Mouse (Mus musculus) forebrain, embryonic 10.5 days (tissue): ENCODE measurements around the gene Pdcd1. TPM values are rescaled to one million over a fixed set of nuclear protein-coding genes. Genes with fewer than 3 reads are reported as not detected.

Source experiments
- DNase-seq: peaks from one replicate; pipeline ENCODE4 v3.0.0-alpha.2; 2017; ENCODE audit warnings: low spot score; ENCODE audit errors: extremely low spot score
- H3K27ac ChIP-seq: fragments of 300-500 bp; sonication (generic); 2 replicates; pipeline ENCODE4 v1.5.1; 2016; ENCODE audit warnings: mild to moderate bottlenecking
- H3K27me3 ChIP-seq: fragments of 300-500 bp; sonication (generic); 2 replicates; pipeline ENCODE4 v1.6.1; 2016; ENCODE audit warnings: mild to moderate bottlenecking; ENCODE audit not compliant: poor library complexity, severe bottlenecking
- H3K36me3 ChIP-seq: fragments of 300-500 bp; sonication (generic); replicated peaks from 2 replicates; pipeline ENCODE4 v1.6.1; 2016; ENCODE audit warnings: mild to moderate bottlenecking, moderate library complexity
- H3K4me1 ChIP-seq: fragments of 300-500 bp; sonication (generic); 2 replicates; pipeline ENCODE4 v1.6.1; 2016
- H3K4me3 ChIP-seq: fragments of 300-500 bp; sonication (generic); 2 replicates; pipeline ENCODE4 v1.5.1; 2016; ENCODE audit warnings: mild to moderate bottlenecking, moderate library complexity
- H3K9me3 ChIP-seq: fragments of 300-500 bp; sonication (generic); 2 replicates; pipeline ENCODE4 v1.6.1; 2016; ENCODE audit warnings: mild to moderate bottlenecking, moderate library complexity
- WGBS: fragments of 180-500 bp; shearing (Covaris S2); methylation state at CpG from one replicate; pipeline ENCODE4 v1.1.7; 2016; 5-methylcytosine and 5-hydroxymethylcytosine counted together
- polyA plus RNA-seq: library from polyadenylated mRNA; unstranded; fragments of >200 nt; fragmentation: Nextera tagmentation; extraction: Ambion mirVana; gene quantifications from 2 replicates; pipeline ENCODE4 v1.2.1, GENCODE M21; 2016

Gene Pdcd1
- polyA plus RNA-seq, 1 experiment from 2014 or later = 0.11 TPM

DNA sequence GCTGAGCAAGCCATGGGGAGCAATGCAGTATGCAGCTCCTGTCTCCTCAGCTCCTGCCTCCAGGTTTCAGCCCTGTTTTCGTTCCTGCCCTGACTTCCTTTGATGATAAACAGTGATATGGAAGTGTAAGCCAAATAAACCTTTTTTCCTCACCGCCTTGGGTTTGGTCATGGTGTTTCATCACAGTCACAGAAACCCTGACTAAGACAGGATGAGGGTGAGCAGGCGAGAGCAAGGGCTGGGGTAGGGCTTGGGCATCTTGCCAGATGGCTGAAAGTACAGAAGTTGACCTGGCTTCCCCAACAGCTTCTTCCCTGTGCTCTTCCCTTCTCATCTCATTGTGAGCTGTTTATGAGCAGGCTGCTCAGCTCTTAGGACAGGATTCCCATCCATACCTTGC, 3.6 kb upstream of the Pdcd1 start:
- Histone ChIP-seq H3K27ac (no peak overlapping the region), H3K9me3 (no peaks in the 10 kb centered on the region), H3K4me3 (no peak overlapping the region), H3K4me1 (no peaks in the 10 kb centered on the region), H3K27me3 (no peaks in the 10 kb centered on the region), H3K36me3 (no peaks in the 10 kb centered on the region)
- 87% methylated on average over 3 of the region's 3 CpGs for WGBS
- peak; percentile 7 for DNase-seq

DNA sequence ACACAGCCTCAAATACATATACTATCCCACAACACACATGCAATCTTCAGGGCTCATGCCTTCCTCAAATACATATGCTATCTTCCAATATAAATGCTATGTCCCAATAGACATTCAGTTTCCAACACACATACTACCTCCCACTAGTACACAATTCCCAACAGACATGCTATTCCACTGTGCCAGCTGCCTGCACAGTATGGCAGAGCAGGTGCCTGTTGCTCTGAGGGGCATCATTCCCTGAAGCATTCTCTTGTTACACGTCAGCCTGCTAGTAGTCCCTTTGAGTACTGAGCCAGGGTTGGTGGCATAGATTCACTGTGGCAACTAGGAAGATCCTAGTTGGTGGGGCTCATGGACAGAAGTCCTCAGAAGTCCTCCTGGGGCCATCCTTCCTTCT, 2.1 kb upstream of the Pdcd1 start:
- H3K27ac ChIP-seq = no peak overlapping the region
- no peaks in the 10 kb centered on the region for H3K9me3 ChIP-seq
- DNase-seq = no peak
- no peak overlapping the region for H3K4me3 ChIP-seq
- no peaks in the 10 kb centered on the region for H3K4me1 ChIP-seq
- H3K36me3 ChIP-seq = no peaks in the 10 kb centered on the region
- WGBS = 79% methylated on average over 1 of the region's 1 CpGs
- no peaks in the 10 kb centered on the region for H3K27me3 ChIP-seq

DNA sequence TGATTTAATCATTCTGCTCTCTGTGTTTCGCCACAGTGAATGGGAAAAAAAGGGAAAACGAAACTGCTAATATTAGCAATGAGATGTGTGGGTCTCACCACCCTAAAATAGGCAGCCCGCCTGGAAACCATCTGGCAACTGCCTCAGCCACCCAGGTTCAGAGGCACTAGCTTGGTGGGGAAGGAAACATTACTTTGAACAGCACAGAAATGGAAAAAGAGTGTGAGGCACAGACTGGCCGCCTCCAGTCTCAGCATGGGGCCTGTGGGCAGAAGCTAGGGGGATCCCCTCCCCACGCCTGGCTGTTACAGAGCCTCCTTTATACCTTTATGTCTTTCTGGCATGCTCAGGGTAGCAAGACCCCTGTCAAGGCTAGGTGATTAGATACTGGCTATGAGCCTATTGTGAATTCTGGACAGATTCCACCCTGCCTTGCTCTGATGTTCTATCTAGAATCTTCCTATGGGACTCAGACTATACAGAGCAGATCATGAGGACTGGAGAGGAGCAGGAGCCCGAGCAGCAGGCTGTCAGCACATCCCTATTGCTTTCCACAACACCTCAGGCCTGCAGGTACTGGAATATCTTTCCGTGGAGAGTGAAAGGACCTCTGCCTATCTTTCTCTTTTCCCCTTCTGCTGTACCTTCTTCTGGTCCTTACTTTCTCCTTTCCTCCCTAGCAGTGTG, 1.3 kb upstream of the Pdcd1 start:
- 77% methylated on average over 7 of the region's 7 CpGs for WGBS
- peak; percentile 10 for DNase-seq
- no peaks in the 10 kb centered on the region for H3K4me1 ChIP-seq
- no peak overlapping the region for H3K27ac ChIP-seq
- H3K4me3 ChIP-seq = no peak overlapping the region
- no peaks in the 10 kb centered on the region for H3K36me3 ChIP-seq
- H3K9me3 ChIP-seq = no peaks in the 10 kb centered on the region
- no peaks in the 10 kb centered on the region for H3K27me3 ChIP-seq

DNA sequence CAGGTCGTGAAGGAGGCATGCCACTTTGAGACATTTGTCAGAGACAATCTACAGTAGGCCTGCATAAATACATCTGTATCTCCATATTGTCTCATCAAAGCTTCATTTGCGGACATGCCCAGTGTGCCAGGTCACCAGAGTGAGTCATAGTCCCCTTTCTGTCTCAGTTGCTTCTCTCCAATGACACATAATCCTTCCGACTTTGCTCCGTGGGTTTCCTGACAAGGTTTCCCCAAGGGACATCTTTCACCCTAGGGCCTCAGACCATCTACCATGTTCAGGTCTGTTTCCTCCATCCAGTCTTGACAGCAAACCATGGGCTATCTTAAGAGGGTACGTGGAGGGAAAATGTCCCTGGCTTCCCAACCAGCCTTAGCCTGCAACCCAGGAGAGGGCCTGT, 1.2 kb downstream of the Pdcd1 start:
- DNase-seq = no peak
- Histone ChIP-seq H3K4me1 (no peaks in the 10 kb centered on the region), H3K9me3 (no peaks in the 10 kb centered on the region), H3K4me3 (no peak overlapping the region), H3K36me3 (no peaks in the 10 kb centered on the region), H3K27me3 (no peaks in the 10 kb centered on the region), H3K27ac (no peak overlapping the region)
- WGBS = 92% methylated on average over 5 of the region's 5 CpGs

DNA sequence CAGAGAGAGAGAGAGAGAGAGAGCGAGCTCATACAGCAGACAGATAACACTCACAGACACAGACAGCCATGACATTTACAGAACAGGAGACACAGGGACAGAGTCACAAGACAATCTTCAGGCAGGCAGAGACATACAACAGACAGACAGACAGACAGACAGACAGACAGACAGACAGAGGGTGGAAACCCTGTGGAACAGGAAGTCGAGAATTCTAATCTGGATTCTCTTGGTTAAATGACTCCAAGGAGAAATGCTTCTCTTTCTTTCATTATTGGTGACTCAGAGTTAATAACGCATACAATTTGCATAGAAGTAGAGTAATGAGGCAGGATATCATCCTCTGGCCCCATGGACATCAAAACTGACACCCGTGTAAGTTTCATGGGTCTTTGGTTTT, 5.8 kb downstream of the Pdcd1 start:
- H3K4me3 ChIP-seq = no peak overlapping the region
- no peak for DNase-seq
- no peaks in the 10 kb centered on the region for H3K9me3 ChIP-seq
- no peaks in the 10 kb centered on the region for H3K27me3 ChIP-seq
- H3K36me3 ChIP-seq = no peaks in the 10 kb centered on the region
- H3K27ac ChIP-seq = no peak overlapping the region
- no peaks in the 10 kb centered on the region for H3K4me1 ChIP-seq
- 86% methylated on average over 4 of the region's 4 CpGs for WGBS

DNA sequence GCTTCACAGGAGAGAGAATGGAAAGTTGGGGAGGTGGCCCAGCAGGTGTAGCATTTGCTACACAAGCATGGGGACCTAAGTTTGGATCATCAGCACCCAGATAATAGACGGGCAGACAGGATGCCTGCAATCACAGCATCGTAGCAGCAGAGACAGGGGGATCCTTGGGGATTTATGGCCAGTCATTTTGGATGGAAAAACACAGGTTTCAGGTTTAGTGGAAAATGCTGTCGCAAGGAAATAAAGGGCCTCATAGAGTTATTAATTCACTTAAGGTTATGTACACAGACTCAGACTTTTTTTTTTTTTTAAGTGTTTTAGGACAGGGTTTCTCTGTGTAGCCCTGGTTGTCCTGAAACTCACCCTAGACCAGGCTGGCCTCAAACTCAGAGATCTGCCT, 6.8 kb downstream of the Pdcd1 start:
- H3K4me3 ChIP-seq = no peak overlapping the region
- DNase-seq = no peak
- H3K27me3 ChIP-seq = no peaks in the 10 kb centered on the region
- H3K9me3 ChIP-seq = no peaks in the 10 kb centered on the region
- no peak overlapping the region for H3K27ac ChIP-seq
- no peaks in the 10 kb centered on the region for H3K36me3 ChIP-seq
- no peaks in the 10 kb centered on the region for H3K4me1 ChIP-seq
- WGBS = 90% methylated on average over 3 of the region's 3 CpGs

DNA sequence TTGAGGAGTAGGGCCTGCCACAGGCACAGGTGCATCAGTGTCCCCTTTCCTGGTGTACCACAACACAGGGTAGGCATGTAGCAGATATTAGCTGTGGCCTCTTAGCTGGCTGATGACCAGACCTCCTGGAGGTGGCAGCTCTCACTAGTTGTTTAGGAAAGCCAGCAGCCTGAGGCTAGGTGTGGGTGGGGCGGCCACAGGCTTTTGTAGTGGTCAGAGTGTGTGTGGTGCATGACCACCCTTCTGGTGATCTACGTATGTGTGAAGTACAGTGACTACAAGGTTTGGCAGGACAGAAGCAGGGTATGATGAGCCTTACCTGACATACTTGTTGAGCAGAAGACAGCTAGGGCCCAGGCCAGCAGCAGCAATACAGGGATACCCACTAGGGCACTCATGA, 12.0 kb downstream of the Pdcd1 start:
- DNase-seq = no peak
- Histone ChIP-seq H3K9me3 (no peaks in the 10 kb centered on the region), H3K27ac (no peak overlapping the region), H3K27me3 (peaks cover 8% of the 10 kb centered on the region; the same call in 1 of the 2 replicates), H3K4me1 (peaks cover 5% of the 10 kb centered on the region), H3K4me3 (no peak overlapping the region), H3K36me3 (no peaks in the 10 kb centered on the region)
- 94% methylated on average over 2 of the region's 2 CpGs for WGBS

DNA sequence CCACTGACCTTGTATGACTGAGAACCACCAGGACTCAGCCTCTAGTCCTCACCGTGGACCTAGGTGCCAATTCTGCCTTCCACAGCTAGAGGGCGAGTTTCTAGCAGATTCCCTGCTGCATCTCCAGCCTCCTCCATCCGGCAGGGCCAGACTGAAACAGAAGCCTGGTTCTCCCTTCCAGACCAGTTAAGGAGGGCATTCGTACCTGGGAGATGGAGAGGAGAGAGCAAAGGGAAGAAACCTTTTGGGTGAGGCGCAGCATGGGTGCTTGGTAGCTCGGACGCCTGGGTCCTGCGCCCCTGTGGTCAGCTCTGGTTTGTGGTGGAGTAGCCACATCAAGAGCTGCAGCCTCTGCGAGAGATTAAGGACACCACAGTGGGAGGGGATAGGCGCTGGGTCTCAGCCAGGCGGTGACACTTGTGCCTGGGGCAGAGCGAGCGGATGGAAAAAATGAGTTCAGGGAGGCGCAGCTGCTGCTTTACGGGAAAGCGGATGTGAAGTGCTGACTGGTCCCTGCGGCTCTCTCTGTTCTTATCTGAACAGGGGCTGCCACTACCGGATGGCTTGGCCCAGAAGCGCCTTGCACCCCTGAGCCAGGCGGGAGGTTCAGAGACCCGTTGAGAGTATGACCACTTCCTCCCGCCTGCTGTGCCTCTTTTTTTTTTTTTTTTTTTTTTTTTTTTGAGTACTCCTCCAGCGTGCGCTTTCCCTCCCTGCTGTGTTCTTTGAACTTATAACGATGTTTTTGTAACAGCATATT, 17.2 kb downstream of the Pdcd1 start:
- Histone ChIP-seq H3K36me3 (no peaks in the 10 kb centered on the region), H3K27ac (peak overlapping the region; percentile 82), H3K4me1 (peaks cover 10% of the 10 kb centered on the region), H3K27me3 (peaks cover 8% of the 10 kb centered on the region; the same call in 1 of the 2 replicates), H3K4me3 (peak overlapping the region; percentile 57), H3K9me3 (no peaks in the 10 kb centered on the region)
- 2% methylated on average over 25 of the region's 25 CpGs for whole genome bisulfite sequencing
- DNase-seq = peak; percentile 82

DNA sequence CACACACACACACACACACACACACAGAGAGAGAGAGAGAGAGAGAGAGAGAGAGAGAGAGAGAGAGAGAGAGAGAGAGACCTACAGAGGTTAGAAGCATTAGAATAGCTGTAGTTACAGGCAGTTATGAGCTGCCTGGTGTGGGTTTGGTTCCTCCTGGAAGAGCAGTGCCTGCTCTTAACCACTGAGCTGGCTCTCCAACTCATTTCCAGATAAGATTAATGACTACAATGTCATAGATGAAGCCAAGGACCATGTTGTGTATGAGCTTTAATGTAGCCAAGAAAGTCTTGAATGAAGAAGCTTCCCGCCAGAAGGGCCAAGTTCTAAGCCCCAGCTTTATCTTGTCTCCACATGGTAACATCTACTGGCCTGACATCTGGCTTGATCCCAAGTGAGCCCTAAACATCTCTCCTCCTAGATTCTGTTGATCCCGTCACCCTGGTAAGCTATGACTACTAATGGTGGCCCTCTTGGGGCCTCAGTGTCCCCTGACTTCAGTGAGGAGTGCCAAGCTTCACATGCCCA, 19.2 kb downstream of the Pdcd1 start:
- H3K4me1 ChIP-seq = peaks cover 10% of the 10 kb centered on the region
- H3K4me3 ChIP-seq = no peak overlapping the region
- H3K36me3 ChIP-seq = no peaks in the 10 kb centered on the region
- 88% methylated on average over 2 of the region's 2 CpGs for WGBS
- no peak overlapping the region for H3K27ac ChIP-seq
- DNase-seq = no peak
- peaks cover 8% of the 10 kb centered on the region; the same call in 1 of the 2 replicates for H3K27me3 ChIP-seq
- no peaks in the 10 kb centered on the region for H3K9me3 ChIP-seq

DNA sequence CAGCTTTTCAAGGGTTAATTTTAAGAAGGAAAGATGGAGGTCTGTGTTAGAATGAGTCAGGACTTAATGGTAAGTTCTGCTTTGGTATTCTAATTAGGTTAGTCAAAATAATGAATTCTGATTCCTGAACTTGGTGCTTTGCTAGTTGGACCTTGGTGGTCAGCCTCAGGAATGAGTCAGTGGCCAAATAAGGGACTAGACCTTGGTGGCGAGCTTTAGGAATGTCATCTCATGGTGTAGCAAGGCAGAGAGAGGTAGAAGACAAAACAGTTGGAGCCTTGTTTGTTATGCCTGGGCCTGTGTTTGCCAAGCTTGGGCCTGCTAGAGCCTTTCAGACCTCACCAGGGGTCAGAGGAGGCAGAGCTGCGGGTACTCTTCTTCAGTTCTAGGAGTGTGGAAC, 23.6 kb downstream of the Pdcd1 start:
- no peaks in the 10 kb centered on the region for H3K27me3 ChIP-seq
- 83% methylated on average over 2 of the region's 2 CpGs for WGBS
- H3K36me3 ChIP-seq = no peaks in the 10 kb centered on the region
- no peaks in the 10 kb centered on the region for H3K4me1 ChIP-seq
- no peak overlapping the region for H3K4me3 ChIP-seq
- DNase-seq = no peak
- no peak overlapping the region for H3K27ac ChIP-seq
- no peaks in the 10 kb centered on the region for H3K9me3 ChIP-seq

DNA sequence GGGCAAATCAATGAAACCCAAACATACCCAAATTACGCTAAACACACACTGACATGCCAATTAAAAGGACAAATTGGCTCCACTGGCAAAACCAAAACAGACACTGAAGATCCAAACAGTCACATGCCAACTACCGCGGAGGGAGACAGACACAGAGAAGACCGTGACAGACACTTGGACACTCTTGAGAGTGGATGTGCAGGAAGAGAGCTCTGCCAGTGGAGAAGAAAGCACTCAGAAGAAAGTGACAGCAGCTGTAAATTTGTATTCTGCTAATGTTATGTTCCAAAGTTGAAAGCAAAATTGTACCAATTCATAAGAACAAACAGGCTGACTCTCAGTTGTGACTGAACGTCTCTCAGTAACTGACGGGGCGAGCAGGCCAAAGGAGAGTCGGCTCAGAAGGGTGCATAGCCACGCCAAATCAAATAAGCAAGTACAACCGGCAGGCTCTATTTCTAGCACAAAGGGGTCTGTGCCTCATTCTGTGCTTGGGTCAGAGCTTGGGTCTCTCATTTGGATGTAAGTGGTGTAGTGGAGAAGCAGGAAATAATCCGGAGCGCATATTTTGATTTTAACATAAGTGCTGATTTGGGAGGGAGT, 24.7 kb downstream of the Pdcd1 start:
- Histone ChIP-seq H3K36me3 (no peaks in the 10 kb centered on the region), H3K4me1 (no peaks in the 10 kb centered on the region), H3K4me3 (no peak overlapping the region), H3K27ac (no peak overlapping the region), H3K9me3 (no peaks in the 10 kb centered on the region), H3K27me3 (no peaks in the 10 kb centered on the region)
- no peak for DNase-seq
- WGBS = 91% methylated on average over 12 of the region's 12 CpGs

DNA sequence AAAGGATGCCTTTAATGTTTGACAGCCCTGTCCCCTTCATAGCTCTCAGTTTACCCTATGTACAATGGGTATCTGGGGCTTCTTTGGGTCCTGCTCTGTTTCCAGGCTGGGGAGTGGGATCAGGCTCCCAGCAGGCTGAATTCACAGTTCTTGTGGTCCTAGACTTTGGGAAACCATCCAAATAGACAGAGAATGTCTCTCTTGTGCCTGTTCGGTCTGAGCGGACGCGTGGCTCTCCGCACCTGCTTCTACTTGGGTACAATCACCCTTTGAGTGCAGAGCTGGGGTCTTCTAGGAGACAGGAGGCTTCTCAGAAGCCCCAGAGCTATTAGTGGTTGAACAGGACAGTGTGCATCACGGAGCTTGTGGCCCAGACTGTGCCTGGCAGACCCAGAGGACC, 32.2 kb downstream of the Pdcd1 start, which contains the start of gene Neu4:
TSS of gene Neu4 (plus strand) at position 301 of the 400 bp plus-strand sequence.
- DNase-seq = no peak
- no peaks in the 10 kb centered on the region for H3K36me3 ChIP-seq
- no peaks in the 10 kb centered on the region for H3K9me3 ChIP-seq
- H3K4me1 ChIP-seq = no peaks in the 10 kb centered on the region
- H3K27ac ChIP-seq = no peak within 1 kb of the TSS
- no peak within 1 kb of the TSS for H3K4me3 ChIP-seq
- no peaks in the 10 kb centered on the region for H3K27me3 ChIP-seq
- 86% methylated on average over 6 of the region's 6 CpGs for WGBS

DNA sequence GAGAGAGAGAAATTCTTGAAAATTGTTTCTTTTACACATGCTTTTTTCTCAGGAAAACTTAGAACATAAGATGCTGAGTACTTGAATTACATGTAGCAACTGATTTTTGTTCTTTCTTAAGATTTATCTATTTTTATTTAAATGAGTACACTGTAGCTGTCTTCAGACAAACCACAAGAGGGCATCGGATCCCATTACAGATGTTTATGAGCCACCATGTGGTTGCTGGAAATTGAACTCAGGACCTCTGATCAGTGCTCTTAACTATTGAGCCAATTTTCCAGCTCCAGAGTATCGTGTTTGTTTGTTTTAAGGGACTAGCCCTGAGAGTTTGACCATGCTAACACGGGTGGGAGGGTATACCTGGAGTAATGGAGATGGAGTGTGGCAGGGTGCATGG, 40.7 kb downstream of the Pdcd1 start:
- no peaks in the 10 kb centered on the region for H3K4me1 ChIP-seq
- H3K4me3 ChIP-seq = no peak overlapping the region
- no peak overlapping the region for H3K27ac ChIP-seq
- no peak for DNase-seq
- no peaks in the 10 kb centered on the region for H3K36me3 ChIP-seq
- H3K9me3 ChIP-seq = no peaks in the 10 kb centered on the region
- H3K27me3 ChIP-seq = no peaks in the 10 kb centered on the region
- 73% methylated on average over 3 of the region's 3 CpGs for WGBS
